Mouse (Mus musculus): ENCODE results near the gene Creb5.

Creb5 gene

GRCm38 (mm10) chr6:53641633-53642605, 354.8 kb downstream of the Creb5 start:
- CTCF ChIA-PET, result interaction anchor here (0.6 kb wide), 1 partner anchor 65 kb away, joined by 5 read pairs; no protein-coding TSS in a partner anchor

- CTCF ChIA-PET, result no interaction called here
These were observed 355.8 kb downstream of the Creb5 start for GRCm38 (mm10) chr6:53642826-53643356.

- CTCF ChIA-PET, result interaction anchor here (0.6 kb wide), 1 partner anchor 262 kb away, joined by 3 read pairs; no protein-coding TSS in a partner anchor
These were observed 356.4 kb downstream of the Creb5 start for GRCm38 (mm10) chr6:53643481-53643880.

GRCm38 (mm10) chr6:53644056-53644455, 357.0 kb downstream of the Creb5 start:
- CTCF ChIA-PET, result interaction anchor here (0.6 kb wide), 1 partner anchor 262 kb away, joined by 3 read pairs; no protein-coding TSS in a partner anchor

- CTCF ChIA-PET, result no interaction called here
These were observed 357.9 kb downstream of the Creb5 start for GRCm38 (mm10) chr6:53644971-53645370.

- CTCF ChIA-PET, result interaction anchor here (0.5 to 0.6 kb wide), 2 partner anchors 110 to 1587 kb away, joined by 3 to 8 read pairs; no protein-coding TSS in a partner anchor
These were observed 362.7 kb downstream of the Creb5 start for GRCm38 (mm10) chr6:53649782-53650181.

- CTCF ChIA-PET, result no interaction called here
These were observed 365.6 kb downstream of the Creb5 start for GRCm38 (mm10) chr6:53652691-53653090.

GRCm38 (mm10) chr6:53653706-53654360, 366.8 kb downstream of the Creb5 start:
- CTCF ChIA-PET, result no interaction called here

- CTCF ChIA-PET, result no interaction called here
These were observed 367.3 kb downstream of the Creb5 start for GRCm38 (mm10) chr6:53654361-53654824.

- CTCF ChIA-PET, result no interaction called here
These were observed 369.4 kb downstream of the Creb5 start for GRCm38 (mm10) chr6:53656466-53656865.

- CTCF ChIA-PET, result no interaction called here
These were observed 370.4 kb downstream of the Creb5 start for GRCm38 (mm10) chr6:53657483-53657882.

- CTCF ChIA-PET, result no interaction called here
These were observed 376.1 kb downstream of the Creb5 start for GRCm38 (mm10) chr6:53662858-53663833.

- CTCF ChIA-PET, result no interaction called here
These were observed 377.7 kb downstream of the Creb5 start for GRCm38 (mm10) chr6:53664759-53665158.

- CTCF ChIA-PET, result no interaction called here
These were observed 379.4 kb downstream of the Creb5 start for GRCm38 (mm10) chr6:53666503-53666902.

GRCm38 (mm10) chr6:53678307-53678706, 391.2 kb downstream of the Creb5 start:
- CTCF ChIA-PET, result no interaction called here

GRCm38 (mm10) chr6:53680046-53680445, 393.0 kb downstream of the Creb5 start:
- CTCF ChIA-PET, result no interaction called here

- CTCF ChIA-PET, result no interaction called here
These were observed 397.3 kb downstream of the Creb5 start for GRCm38 (mm10) chr6:53684416-53684815.

- CTCF ChIA-PET, result no interaction called here
These were observed 398.3 kb downstream of the Creb5 start for GRCm38 (mm10) chr6:53685323-53685722.

- CTCF ChIA-PET, result no interaction called here
These were observed 401.9 kb downstream of the Creb5 start for GRCm38 (mm10) chr6:53688762-53689477.

- CTCF ChIA-PET, result no interaction called here
These were observed 403.9 kb downstream of the Creb5 start for GRCm38 (mm10) chr6:53691006-53691405.
